Mouse (Mus musculus) forebrain, embryonic 11.5 days (tissue): ENCODE results near the gene Pecam1. TPM values are rescaled to one million over a fixed set of nuclear protein-coding genes. Genes with fewer than 3 reads are reported as not detected.

ENCODE experiments used
- ATAC-seq: fragments of 200-750 bp; cut with Nextera tagmentation; replicated peaks from 2 replicates; pipeline ENCODE4 v1.8.0; 2017; ENCODE audit warnings: moderate TSS enrichment; ENCODE audit not compliant: low FRiP score
- DNase-seq: peaks from one replicate; pipeline ENCODE4 v3.0.0-alpha.2; 2017; ENCODE audit warnings: low spot score
- H3K27ac ChIP-seq: fragments of 300-500 bp; sonication (generic); 2 replicates; pipeline ENCODE4 v1.5.1; 2014; ENCODE audit warnings: low read depth, low read length
- H3K27me3 ChIP-seq: fragments of 300-500 bp; sonication (generic); 2 replicates; pipeline ENCODE4 v1.6.1; 2014; ENCODE audit warnings: mild to moderate bottlenecking, low read length, mixed read lengths; ENCODE audit not compliant: control insufficient read depth, insufficient read depth
- H3K36me3 ChIP-seq: fragments of 300-500 bp; sonication (generic); 2 replicates; pipeline ENCODE4 v1.6.1; 2014; ENCODE audit warnings: mild to moderate bottlenecking, low read length, moderate library complexity, mixed read lengths; ENCODE audit not compliant: control insufficient read depth, insufficient read depth
- H3K4me1 ChIP-seq: fragments of 300-500 bp; sonication (generic); replicated peaks from 2 replicates; pipeline ENCODE4 v1.6.1; 2014; ENCODE audit warnings: low read length, mixed read lengths; ENCODE audit not compliant: control insufficient read depth, insufficient read depth
- H3K4me2 ChIP-seq: fragments of 300-500 bp; sonication (generic); 2 replicates; pipeline ENCODE4 v1.6.1; 2014; ENCODE audit warnings: low read depth, mild to moderate bottlenecking, low read length, moderate library complexity, mixed read lengths; ENCODE audit not compliant: severe bottlenecking
- H3K4me3 ChIP-seq: fragments of 300-500 bp; sonication (generic); 2 replicates; pipeline ENCODE4 v1.5.1; 2014; ENCODE audit warnings: low read depth, low read length
- H3K9ac ChIP-seq: fragments of 300-500 bp; sonication (generic); 2 replicates; pipeline ENCODE4 v1.6.1; 2014; ENCODE audit warnings: low read length
- H3K9me3 ChIP-seq: fragments of 300-500 bp; sonication (generic); 2 replicates; pipeline ENCODE4 v1.6.1; 2016; ENCODE audit warnings: low read length, mixed read lengths; ENCODE audit not compliant: control insufficient read depth
- WGBS: fragments of 180-500 bp; shearing (Covaris S2); extraction: QIAGEN DNeasy Blood & Tissue Kit; methylation state at CpG from one replicate; pipeline ENCODE4 v1.1.7; 2014; 5-methylcytosine and 5-hydroxymethylcytosine counted together
- polyA plus RNA-seq: library from polyadenylated mRNA; unstranded; fragments of >200 nt; fragmentation: Nextera tagmentation; extraction: Ambion mirVana; gene quantifications from 2 replicates; pipeline ENCODE4 v1.2.1, GENCODE M21; 2014

Pecam1 gene
- polyA plus RNA-seq, 1 experiment from 2014 or later, result 18.8 TPM

DNA sequence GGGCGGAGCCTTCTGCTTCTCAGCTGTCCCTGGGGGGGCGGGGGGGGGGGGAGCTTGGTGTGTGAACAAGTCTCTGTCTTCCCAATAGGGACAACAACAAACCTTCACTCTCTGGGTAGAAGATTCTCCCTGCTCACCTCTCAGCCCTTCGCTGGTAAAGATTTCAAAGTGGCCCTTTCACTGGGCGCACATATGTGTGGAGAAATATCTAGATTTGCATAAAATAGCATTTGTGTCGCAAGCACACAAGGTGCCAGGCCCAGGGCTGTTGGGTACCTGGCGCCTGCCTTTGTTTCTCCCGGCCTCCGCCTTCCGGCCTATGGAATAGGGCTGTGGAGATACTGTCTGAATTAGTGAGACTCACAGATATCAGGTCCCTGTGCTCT, 12.4 kb upstream of the Pecam1 start:
- H3K27ac ChIP-seq, result no peak overlapping the region
- H3K27me3 ChIP-seq, result no peaks in the 10 kb centered on the region
- no peak overlapping the region for H3K4me2 ChIP-seq
- no peak overlapping the region for H3K4me3 ChIP-seq
- no peaks in the 10 kb centered on the region for H3K9me3 ChIP-seq
- peaks cover 5% of the 10 kb centered on the region; the same call in 1 of the 2 replicates for H3K36me3 ChIP-seq
- DNase-seq, result no peak
- no peaks in the 10 kb centered on the region for H3K4me1 ChIP-seq
- no peak for ATAC-seq
- WGBS, result 76% methylated on average over 9 of the region's 9 CpGs
- no peak overlapping the region for H3K9ac ChIP-seq

DNA sequence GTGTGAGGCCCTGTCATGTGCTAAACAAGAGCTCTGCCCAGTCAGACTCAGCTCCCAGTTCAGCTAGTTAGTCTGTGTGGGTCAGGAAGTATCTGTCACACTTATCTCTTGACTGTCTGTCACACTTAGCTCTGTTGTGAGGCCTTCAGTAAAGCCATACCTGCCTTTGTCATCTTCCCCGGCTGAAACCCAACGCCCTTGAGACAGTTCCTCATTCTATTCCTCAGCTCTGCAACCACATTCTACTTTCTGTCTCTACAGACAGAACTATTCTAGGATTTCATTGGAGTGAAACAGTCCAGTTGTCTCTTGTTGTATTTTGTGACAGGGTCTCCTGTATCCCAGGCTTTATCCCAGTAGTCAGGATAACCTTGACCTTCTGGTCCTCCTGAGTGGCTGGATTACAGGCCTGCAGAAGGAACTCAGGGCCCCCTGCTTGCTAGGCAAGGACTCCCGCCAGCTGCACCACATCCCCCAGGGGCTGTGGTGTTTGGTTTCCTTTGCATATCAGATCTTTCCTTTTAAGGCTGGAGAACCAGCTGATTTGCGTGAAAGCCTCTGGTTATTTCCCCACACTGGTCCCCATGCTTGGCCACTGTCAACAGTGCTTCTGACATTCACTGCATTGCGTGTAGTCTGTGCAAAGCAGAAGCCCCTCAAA, 11.8 kb upstream of the Pecam1 start:
- DNase-seq (no peak), ATAC-seq (no peak)
- Histone ChIP-seq H3K9me3 (no peaks in the 10 kb centered on the region), H3K36me3 (no peaks in the 10 kb centered on the region; the same call in 1 of the 2 replicates), H3K4me2 (no peak overlapping the region), H3K4me3 (no peak overlapping the region), H3K9ac (no peak overlapping the region), H3K4me1 (no peaks in the 10 kb centered on the region), H3K27ac (no peak overlapping the region), H3K27me3 (no peaks in the 10 kb centered on the region)
- 67% methylated on average over 5 of the region's 5 CpGs for WGBS

DNA sequence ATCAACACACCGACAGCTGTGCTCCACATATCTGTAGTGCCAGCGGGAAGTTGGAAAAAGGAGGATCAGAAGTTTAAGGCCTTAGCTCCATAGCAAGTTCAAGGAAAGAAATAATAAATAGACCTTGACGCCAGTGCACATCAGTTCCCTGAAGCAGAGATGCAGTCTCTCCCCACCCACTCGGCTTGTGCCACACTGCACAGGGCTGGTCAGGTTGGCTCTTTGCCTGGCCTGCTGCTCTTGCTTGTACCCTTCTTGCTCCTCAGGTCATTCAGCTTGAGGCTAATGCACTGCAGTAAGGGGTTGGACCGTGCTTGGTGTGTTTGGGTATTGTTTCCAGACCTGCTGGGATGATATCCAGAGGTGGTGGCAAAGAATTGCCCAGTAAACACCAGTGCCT, 10.1 kb upstream of the Pecam1 start:
- no peak for ATAC-seq
- Histone ChIP-seq H3K36me3 (no peaks in the 10 kb centered on the region), H3K4me2 (no peak overlapping the region), H3K27ac (no peak overlapping the region), H3K4me3 (no peak overlapping the region), H3K9ac (no peak overlapping the region), H3K27me3 (no peaks in the 10 kb centered on the region), H3K9me3 (no peaks in the 10 kb centered on the region), H3K4me1 (no peaks in the 10 kb centered on the region)
- WGBS, result 91% methylated on average over 5 of the region's 5 CpGs
- DNase-seq, result no peak

DNA sequence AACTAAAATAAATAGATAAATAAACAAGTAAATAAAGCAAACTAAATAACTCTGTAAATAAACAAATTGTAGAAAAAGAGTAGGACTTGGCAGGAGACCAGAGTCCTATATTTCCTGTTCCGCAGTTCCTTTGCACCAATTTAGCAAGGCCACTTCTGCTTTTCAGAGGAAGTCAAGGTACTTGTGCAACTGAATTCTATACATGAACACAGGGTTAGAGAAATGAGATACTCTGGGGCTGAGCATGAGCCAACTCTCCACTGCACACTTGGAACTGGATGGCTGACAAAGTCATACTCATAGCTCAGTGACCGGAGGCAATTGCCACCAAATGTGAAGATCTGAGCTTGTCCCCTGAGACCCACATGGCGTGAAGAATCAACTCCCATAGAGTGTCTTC, 8.6 kb upstream of the Pecam1 start:
- WGBS, result 95% methylated on average over 3 of the region's 3 CpGs
- ATAC-seq, result no peak
- DNase-seq, result no peak

DNA sequence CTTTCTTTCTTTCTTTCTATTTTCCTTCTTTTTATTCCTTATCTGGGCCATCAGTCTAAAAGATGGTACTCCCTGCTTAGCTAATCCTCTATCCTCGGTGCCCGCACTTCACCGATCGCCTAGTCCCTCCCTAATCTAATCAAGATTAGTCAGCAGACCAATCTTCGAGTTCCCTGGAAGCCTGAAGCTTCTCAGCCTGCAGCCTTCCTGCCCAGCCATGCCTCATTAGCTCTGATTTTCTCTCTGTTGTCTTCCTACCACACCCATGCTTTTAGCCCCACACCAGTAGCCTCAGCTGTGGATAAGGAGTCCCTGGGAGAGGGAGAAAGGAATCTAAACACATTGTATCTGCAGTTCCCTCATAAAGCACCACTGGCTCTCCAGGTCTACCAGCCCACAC, 5.2 kb upstream of the Pecam1 start:
- ATAC-seq, result no peak
- Histone ChIP-seq H3K4me1 (no peaks in the 10 kb centered on the region), H3K36me3 (no peaks in the 10 kb centered on the region), H3K9ac (no peak overlapping the region), H3K9me3 (no peaks in the 10 kb centered on the region), H3K4me2 (no peak overlapping the region), H3K27me3 (no peaks in the 10 kb centered on the region), H3K4me3 (no peak overlapping the region), H3K27ac (no peak overlapping the region)
- 15% methylated on average over 5 of the region's 5 CpGs for WGBS
- DNase-seq, result no peak

More for the DNA sequence above, 8.6 kb upstream of the Pecam1 start:
- Histone ChIP-seq H3K4me1 (no peaks in the 10 kb centered on the region), H3K4me2 (no peak overlapping the region), H3K36me3 (no peaks in the 10 kb centered on the region), H3K4me3 (no peak overlapping the region), H3K9me3 (no peaks in the 10 kb centered on the region), H3K9ac (no peak overlapping the region), H3K27ac (no peak overlapping the region), H3K27me3 (no peaks in the 10 kb centered on the region)

DNA sequence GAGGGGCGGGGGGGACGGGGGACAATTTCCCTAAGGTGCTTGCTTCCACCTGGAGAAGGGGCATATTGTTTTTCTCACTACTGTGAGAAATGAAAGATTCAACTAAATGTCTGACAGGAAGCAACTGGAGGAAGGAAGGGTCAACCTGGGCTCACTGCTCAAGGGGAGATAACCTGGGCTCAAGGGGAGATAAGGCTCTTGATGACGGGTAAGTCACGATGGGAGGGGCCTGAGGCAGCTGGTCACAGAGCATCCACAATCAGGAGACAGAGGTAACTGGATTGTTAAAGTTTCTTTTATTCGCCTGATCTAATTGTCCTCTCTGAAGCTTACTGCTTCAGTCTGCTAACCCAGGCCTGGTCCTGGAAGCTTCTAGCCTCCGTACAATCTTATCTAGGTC, 2.9 kb upstream of the Pecam1 start:
- H3K4me2 ChIP-seq, result no peak overlapping the region
- H3K4me1 ChIP-seq, result no peaks in the 10 kb centered on the region
- no peak for DNase-seq
- ATAC-seq, result no peak
- H3K9me3 ChIP-seq, result no peaks in the 10 kb centered on the region
- WGBS, result 92% methylated on average over 6 of the region's 6 CpGs
- no peaks in the 10 kb centered on the region for H3K27me3 ChIP-seq
- H3K36me3 ChIP-seq, result no peaks in the 10 kb centered on the region
- no peak overlapping the region for H3K27ac ChIP-seq
- H3K4me3 ChIP-seq, result no peak overlapping the region
- no peak overlapping the region for H3K9ac ChIP-seq

DNA sequence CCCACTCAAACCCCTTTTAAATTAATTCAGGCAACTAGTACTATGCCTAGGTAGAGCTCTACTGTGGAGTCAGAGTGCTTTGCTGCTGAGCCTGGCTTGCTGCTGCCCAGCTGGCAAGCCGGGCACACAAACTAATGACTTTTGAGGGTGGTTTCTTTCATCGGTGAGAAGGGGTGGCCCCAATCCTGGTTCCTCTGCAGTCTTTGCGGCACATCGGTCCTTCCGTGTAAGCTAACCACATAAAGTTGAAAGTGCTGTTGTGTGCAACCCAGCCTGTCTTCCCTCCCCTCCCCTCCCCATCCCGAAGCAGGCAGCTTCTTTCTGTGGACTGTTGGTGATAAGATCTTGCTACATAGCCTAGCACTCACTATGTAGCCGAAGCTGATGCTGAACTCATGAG, 1.7 kb upstream of the Pecam1 start:
- Histone ChIP-seq H3K27ac (no peak overlapping the region), H3K9ac (no peak overlapping the region), H3K4me3 (no peak overlapping the region), H3K36me3 (no peaks in the 10 kb centered on the region), H3K9me3 (no peaks in the 10 kb centered on the region; the same call in 1 of the 2 replicates), H3K4me1 (no peaks in the 10 kb centered on the region), H3K27me3 (no peaks in the 10 kb centered on the region), H3K4me2 (no peak overlapping the region)
- ATAC-seq (no peak), DNase-seq (no peak)
- 89% methylated on average over 7 of the region's 7 CpGs for WGBS

DNA sequence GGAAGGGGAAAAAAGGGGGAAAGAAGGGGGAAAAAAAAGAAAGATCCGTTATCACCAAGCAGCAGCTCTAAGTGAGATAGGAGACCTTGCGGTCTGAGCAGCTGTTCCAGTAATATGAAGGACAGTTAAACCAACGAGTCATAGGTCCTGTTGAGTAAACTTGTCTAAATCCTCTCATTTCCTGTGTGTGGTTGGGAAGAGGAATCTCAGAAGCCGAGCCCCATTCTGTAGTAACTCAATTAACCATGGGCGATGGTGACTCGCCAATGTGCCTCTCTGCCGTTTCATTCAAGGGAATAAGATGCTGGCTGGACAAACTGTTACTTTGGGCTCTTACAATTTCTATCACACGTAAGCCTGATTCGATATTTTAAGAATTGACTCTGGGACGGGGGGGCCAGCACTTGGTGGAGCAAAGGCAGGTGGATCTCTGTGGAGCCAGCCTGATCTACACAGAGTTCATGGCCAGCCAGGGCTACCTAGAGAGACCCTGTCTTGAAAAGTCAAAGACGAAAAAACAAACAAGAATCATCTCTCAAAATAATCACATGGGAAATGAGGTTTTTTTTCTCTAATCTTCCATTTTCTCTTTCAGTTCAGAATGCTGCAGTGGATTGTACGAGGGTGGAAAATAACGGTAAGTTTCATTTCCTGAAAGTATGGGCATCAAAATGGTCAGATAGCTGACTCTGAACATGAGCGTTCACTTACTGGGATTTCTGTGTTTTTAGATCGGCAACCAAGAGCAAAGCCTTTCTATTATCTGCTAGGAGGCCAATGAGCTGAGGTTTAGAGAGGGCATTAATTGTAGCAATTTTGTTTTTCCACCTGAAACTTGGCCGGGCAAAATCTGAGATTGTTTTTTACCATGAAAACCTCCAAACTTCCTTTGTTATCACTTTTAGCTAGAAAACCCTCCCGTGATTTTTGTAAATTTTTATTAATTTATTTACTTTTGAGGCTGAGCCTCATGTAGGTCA, 901 bp upstream of the Pecam1 start, which contains the start of gene Milr1:
Gene Milr1, plus strand, starts transcription at position 188 of the 980 bp plus-strand sequence.
- ATAC-seq (no peak), DNase-seq (no peak)
- Histone ChIP-seq H3K27me3 (no peaks in the 10 kb centered on the region), H3K4me2 (no peak within 1 kb of the TSS), H3K36me3 (no peaks in the 10 kb centered on the region), H3K9me3 (no peaks in the 10 kb centered on the region; the same call in 1 of the 2 replicates), H3K9ac (no peak within 1 kb of the TSS), H3K4me1 (no peaks in the 10 kb centered on the region), H3K27ac (no peak within 1 kb of the TSS), H3K4me3 (no peak within 1 kb of the TSS)
- WGBS, result 92% methylated on average over 17 of the region's 17 CpGs
